Mouse (Mus musculus): ENCODE results near the gene 4933424G06Rik. TPM values are rescaled to one million over a fixed set of nuclear protein-coding genes. Genes with fewer than 3 reads are reported as not detected.

The 4933424G06Rik gene
- total RNA-seq, 2 experiments from 2014 or later, result 0.51 to 1.5 TPM

- peak overlapping the region; percentile 95 for H3K27ac ChIP-seq
- no peak for DNase-seq
- intact Hi-C loops (cut with DNase I), result no loop called here
- no peak for TF ChIP-seq CTCF (IDR thresholded peaks at IDR 0.05)
- peak overlapping the region; percentile 92 for H3K4me3 ChIP-seq
Measured at GRCm38 (mm10) chr1:36690671-36691235, 19.2 kb upstream of the 4933424G06Rik start.

- TF ChIP-seq CTCF (IDR thresholded peaks at IDR 0.05), result no peak
- Histone ChIP-seq H3K27ac (peak within 1 kb of the TSS; percentile 95), H3K4me3 (peak within 1 kb of the TSS; percentile 92)
- intact Hi-C loops (cut with DNase I), result no loop called here
- peak; percentile 99 for DNase-seq
Measured at GRCm38 (mm10) chr1:36691271-36692155, 18.4 kb upstream of the 4933424G06Rik start, which contains the start of gene Cox5b. TSS of gene Cox5b (plus strand) at chr1:36691449.

GRCm38 (mm10) chr1:36694871-36695270, 15.1 kb upstream of the 4933424G06Rik start:
- no peak for TF ChIP-seq CTCF (IDR thresholded peaks at IDR 0.05)
- intact Hi-C loops (cut with DNase I), result loop anchor here (2.0 kb wide), 1 partner anchor 14 kb away; no protein-coding TSS in a partner anchor
- Histone ChIP-seq H3K4me3 (no peak overlapping the region), H3K27ac (no peak overlapping the region)
- no peak for DNase-seq

GRCm38 (mm10) chr1:36696411-36696810, 13.5 kb upstream of the 4933424G06Rik start:
- H3K27ac ChIP-seq, result no peak overlapping the region
- DNase-seq, result no peak

GRCm38 (mm10) chr1:36697030-36697429, 12.9 kb upstream of the 4933424G06Rik start:
- DNase-seq, result no peak
- Histone ChIP-seq H3K4me3 (no peak overlapping the region), H3K27ac (no peak overlapping the region)
- TF ChIP-seq CTCF (IDR thresholded peaks at IDR 0.05), result no peak
- intact Hi-C loops (cut with DNase I), result no loop called here

More at GRCm38 (mm10) chr1:36696411-36696810, 13.5 kb upstream of the 4933424G06Rik start:
- intact Hi-C loops (cut with DNase I), result no loop called here
- TF ChIP-seq CTCF (IDR thresholded peaks at IDR 0.05), result no peak
- H3K4me3 ChIP-seq, result no peak overlapping the region

- peak overlapping the region; percentile 48; the same call in 1 of the 2 replicates for H3K27ac ChIP-seq
- peak overlapping the region; percentile 11; the same call in 1 of the 2 replicates for H3K4me3 ChIP-seq
- DNase-seq, result no peak
- TF ChIP-seq CTCF (IDR thresholded peaks at IDR 0.05), result no peak
- intact Hi-C loops (cut with DNase I), result no loop called here
Measured at GRCm38 (mm10) chr1:36707166-36707565, 2.8 kb upstream of the 4933424G06Rik start.

GRCm38 (mm10) chr1:36707797-36708196, 2.2 kb upstream of the 4933424G06Rik start:
- H3K27ac ChIP-seq, result peak overlapping the region; percentile 98
- peak overlapping the region; percentile 89 for H3K4me3 ChIP-seq
- no peak for DNase-seq
- intact Hi-C loops (cut with DNase I), result loop anchor here (2.0 kb wide), 1 partner anchor 13 kb away; no protein-coding TSS in a partner anchor
- no peak for TF ChIP-seq CTCF (IDR thresholded peaks at IDR 0.05)

GRCm38 (mm10) chr1:36708626-36709025, 1.3 kb upstream of the 4933424G06Rik start:
- peak overlapping the region; percentile 98 for H3K27ac ChIP-seq
- no peak for DNase-seq
- no peak for TF ChIP-seq CTCF (IDR thresholded peaks at IDR 0.05)
- peak overlapping the region; percentile 89 for H3K4me3 ChIP-seq
- intact Hi-C loops (cut with DNase I), result loop anchor here (2.0 kb wide), 1 partner anchor 14 kb away; no protein-coding TSS in a partner anchor

GRCm38 (mm10) chr1:36709055-36709853, 695 bp upstream of the 4933424G06Rik start:
- Histone ChIP-seq H3K27ac (peak overlapping the region; percentile 98), H3K4me3 (peak overlapping the region; percentile 89)
- intact Hi-C loops (cut with DNase I), result loop anchor here (2.0 kb wide), 1 partner anchor 14 kb away; no protein-coding TSS in a partner anchor
- peak; percentile 47 for TF ChIP-seq CTCF (IDR thresholded peaks at IDR 0.05)
- peak; percentile 47 for DNase-seq

GRCm38 (mm10) chr1:36711104-36711503, 1.2 kb downstream of the 4933424G06Rik start:
- Histone ChIP-seq H3K27ac (no peak overlapping the region), H3K4me3 (no peak overlapping the region)
- no peak for TF ChIP-seq CTCF (IDR thresholded peaks at IDR 0.05)
- no peak for DNase-seq
- intact Hi-C loops (cut with DNase I), result no loop called here

GRCm38 (mm10) chr1:36714311-36714710, 4.4 kb downstream of the 4933424G06Rik start, which contains the start of gene Actr1b:
TSS of gene Actr1b (minus strand) at chr1:36714422.
- H3K27ac ChIP-seq, result no peak within 1 kb of the TSS
- no peak for TF ChIP-seq CTCF (IDR thresholded peaks at IDR 0.05)
- peak; percentile 0 for DNase-seq
- intact Hi-C loops (cut with DNase I), result no loop called here
- H3K4me3 ChIP-seq, result no peak within 1 kb of the TSS

GRCm38 (mm10) chr1:36718786-36719185, 8.8 kb downstream of the 4933424G06Rik start:
- Histone ChIP-seq H3K27ac (no peak overlapping the region), H3K4me3 (no peak overlapping the region)
- no peak for TF ChIP-seq CTCF (IDR thresholded peaks at IDR 0.05)
- intact Hi-C loops (cut with DNase I), result no loop called here
- DNase-seq, result no peak

Data from gastrocnemius, adult 2 months (tissue).